In the genomic region with DNA sequence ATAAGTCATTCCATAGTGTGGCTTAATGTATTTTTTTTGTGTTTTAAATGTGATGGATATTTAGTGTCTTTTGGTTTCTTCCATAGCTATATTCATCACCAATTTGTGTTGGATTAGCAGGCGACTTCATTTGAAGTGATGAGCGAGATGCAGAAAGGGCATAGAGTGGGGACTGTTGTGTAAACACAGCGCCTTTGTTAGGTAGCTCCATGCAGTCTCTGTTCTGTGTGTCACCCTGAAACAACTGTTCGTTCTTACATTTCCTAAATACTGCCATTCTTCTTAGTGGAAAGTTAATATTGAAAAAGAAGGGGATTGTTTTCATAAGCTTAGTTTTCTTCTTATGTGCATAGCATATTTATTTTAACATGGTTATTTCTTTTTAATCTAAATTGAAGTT, we compare ENCODE assay signal across 18 mouse cellular contexts. TPM values are rescaled to one million over a fixed set of nuclear protein-coding genes. Genes with fewer than 3 reads are reported as not detected.
"Had no signal": no experiment of that assay in that cellular context is flagged by ENCODE, and none has a peak within 500 bp of the region (broad histone marks: within the 10 kb centered on the region; RNA-seq: fewer than 3 reads in every experiment).

No protein-coding gene starts in this region.

- H3K27ac ChIP-seq: lung, embryonic 15.5 days; midbrain, embryonic 13.5 days; midbrain, embryonic 15.5 days; neural tube, embryonic 12.5 days; stomach, embryonic 15.5 days; stomach, postnatal 0 days had no signal

- H3K4me3 ChIP-seq: lung, embryonic 15.5 days; megakaryocyte, embryonic 14.5 days; midbrain, embryonic 13.5 days; midbrain, embryonic 15.5 days; neural tube, embryonic 12.5 days; stomach, embryonic 15.5 days had no signal

- DNase-seq: liver, postnatal 0 days; lung, adult 2 months; lung, postnatal 14 days; lung, postnatal 36 days; right cerebral cortex, postnatal 14 days; thymus, adult 18-20 months; thymus, postnatal 14 days; thymus, postnatal 36 days had no signal

RNA-seq across cellular contexts. Expression of gene Ston1, which starts 50.7 kb away (rescaled TPM):
- total RNA-seq: megakaryocyte progenitor cell, adult 5-6 weeks; monocyte, adult 5-6 weeks; neutrophil, adult 5-6 weeks had no signal
